Mouse (Mus musculus) cerebellum, adult 11-12 months (tissue): ENCODE measurements around the gene 1700086D15Rik.

Experiments
- DNase-seq: peaks from one replicate; pipeline ENCODE4 v3.0.0; 2022

Gene 1700086D15Rik

GRCm38 (mm10) chr11:65133661-65134060, 26.0 kb downstream of the 1700086D15Rik start:
- DNase-seq = no peak

- DNase-seq = no peak
Observed at GRCm38 (mm10) chr11:65129110-65129509, 30.6 kb downstream of the 1700086D15Rik start.

- DNase-seq = no peak
Observed at GRCm38 (mm10) chr11:65128666-65129065, 31.0 kb downstream of the 1700086D15Rik start.

- DNase-seq = no peak
Observed at GRCm38 (mm10) chr11:65126566-65126965, 33.1 kb downstream of the 1700086D15Rik start.

GRCm38 (mm10) chr11:65124913-65125418, 34.7 kb downstream of the 1700086D15Rik start:
- peak; percentile 69 for DNase-seq

GRCm38 (mm10) chr11:65120276-65120675, 39.4 kb downstream of the 1700086D15Rik start:
- no peak for DNase-seq

GRCm38 (mm10) chr11:65115811-65116210, 43.9 kb downstream of the 1700086D15Rik start:
- DNase-seq = no peak

- no peak for DNase-seq
Observed at GRCm38 (mm10) chr11:65112086-65112485, 47.6 kb downstream of the 1700086D15Rik start.

- no peak for DNase-seq
Observed at GRCm38 (mm10) chr11:65111651-65112050, 48.0 kb downstream of the 1700086D15Rik start.

- no peak for DNase-seq
Observed at GRCm38 (mm10) chr11:65110058-65110457, 49.6 kb downstream of the 1700086D15Rik start.

- peak; percentile 69 for DNase-seq
Observed at GRCm38 (mm10) chr11:65107734-65108171, 51.9 kb downstream of the 1700086D15Rik start.

- peak; percentile 22 for DNase-seq
Observed at GRCm38 (mm10) chr11:65107151-65107550, 52.5 kb downstream of the 1700086D15Rik start.

GRCm38 (mm10) chr11:65104076-65104475, 55.6 kb downstream of the 1700086D15Rik start:
- DNase-seq = peak; percentile 90
